Mouse (Mus musculus): ENCODE results near the gene Dscaml1.

- no peak; the same call in 1 of the 2 replicates for TF ChIP-seq CTCF (IDR thresholded peaks at IDR 0.05; ENCODE audit: control insufficient read depth, insufficient read depth, insufficient replicate concordance, low read depth, low read length)
- TF ChIP-seq POLR2A (IDR thresholded peaks at IDR 0.05; ENCODE audit: control insufficient read depth, low read depth, low read length) = no peak
Measured at GRCm38 (mm10) chr9:45411803-45412202, 14.6 kb upstream of the Dscaml1 start.
